Mouse (Mus musculus) limb, embryonic 14.5 days (tissue): Measurements from ENCODE around the gene Snrnp48. TPM values are rescaled to one million over a fixed set of nuclear protein-coding genes. Genes with fewer than 3 reads are reported as not detected.

Source experiments
- ATAC-seq: fragments of 200-750 bp; cut with Nextera tagmentation; 2 replicates; pipeline ENCODE4 v1.8.0; 2017; ENCODE audit warnings: low read depth, moderate number of reproducible peaks, moderate TSS enrichment; ENCODE audit not compliant: low FRiP score
- DNase-seq: peaks from one replicate; pipeline ENCODE4 v3.0.0-alpha.2; 2015; ENCODE audit warnings: low spot score
- H3K27ac ChIP-seq: fragments of 300-500 bp; sonication (generic); replicated peaks from 2 replicates; pipeline ENCODE4 v1.5.1; 2014; ENCODE audit warnings: low read depth, mild to moderate bottlenecking, low read length, moderate library complexity, mixed read lengths
- H3K27me3 ChIP-seq: fragments of 300-500 bp; sonication (generic); 2 replicates; pipeline ENCODE4 v1.6.1; 2014; ENCODE audit warnings: low read length, mixed read lengths; ENCODE audit not compliant: control insufficient read depth, insufficient read depth
- H3K36me3 ChIP-seq: fragments of 300-500 bp; sonication (generic); 2 replicates; pipeline ENCODE4 v1.6.1; 2014; ENCODE audit warnings: mild to moderate bottlenecking, low read length, moderate library complexity, mixed read lengths; ENCODE audit not compliant: control insufficient read depth, insufficient read depth
- H3K4me1 ChIP-seq: fragments of 300-500 bp; sonication (generic); 2 replicates; pipeline ENCODE4 v1.6.1; 2014; ENCODE audit warnings: antibody characterized with exemption, low read length, mixed read lengths; ENCODE audit not compliant: control insufficient read depth, insufficient read depth
- H3K4me2 ChIP-seq: fragments of 300-500 bp; sonication (generic); replicated peaks from 2 replicates; pipeline ENCODE4 v1.6.1; 2014; ENCODE audit warnings: low read depth, mild to moderate bottlenecking, low read length, moderate library complexity; ENCODE audit not compliant: severe bottlenecking
- H3K4me3 ChIP-seq: fragments of 300-500 bp; sonication (generic); replicated peaks from 2 replicates; pipeline ENCODE4 v1.5.1; 2014; ENCODE audit warnings: low read length
- H3K9ac ChIP-seq: fragments of 300-500 bp; sonication (generic); 2 replicates; pipeline ENCODE4 v1.6.1; 2014; ENCODE audit warnings: mild to moderate bottlenecking, low read depth, low read length, moderate library complexity; ENCODE audit not compliant: severe bottlenecking
- H3K9me3 ChIP-seq: fragments of 300-500 bp; sonication (generic); 2 replicates; pipeline ENCODE4 v1.6.1; 2016; ENCODE audit warnings: low read length; ENCODE audit not compliant: control insufficient read depth
- POLR2A ChIP-seq: fragments of 200-500 bp; IDR thresholded peaks from 2 replicates; pipeline ENCODE4 v1.8.0; 2012; ENCODE audit warnings: inconsistent platforms, mild to moderate bottlenecking, moderate library complexity, borderline replicate concordance; ENCODE audit not compliant: insufficient read depth, insufficient read length; ENCODE audit errors: extremely low read depth
- WGBS: fragments of 180-500 bp; shearing (Covaris S2); extraction: QIAGEN DNeasy Blood & Tissue Kit; methylation state at CpG from one replicate; pipeline ENCODE4 v1.1.7; 2014; 5-methylcytosine and 5-hydroxymethylcytosine counted together
- polyA plus RNA-seq, 2 experiments: library from polyadenylated mRNA; depleted of rRNA in 1 of 2; stranded (reverse) in 1 of 2; unstranded in 1 of 2; fragments of >200 nt; fragmentation: Nextera tagmentation in 1 of 2; extraction: Ambion mirVana in 1 of 2; gene quantifications; 2 replicates each; pipeline versions ENCODE4 v1.2.1 to v1.2.3; 2012 to 2014

Gene Snrnp48
- 41.0 and 54.2 TPM in 2 replicates for polyA plus RNA-seq (2012; rRNA removed)
- polyA plus RNA-seq (2014; fragmentation: Nextera tagmentation; extraction: Ambion mirVana) = 30.1 and 38.9 TPM in 2 replicates

DNA sequence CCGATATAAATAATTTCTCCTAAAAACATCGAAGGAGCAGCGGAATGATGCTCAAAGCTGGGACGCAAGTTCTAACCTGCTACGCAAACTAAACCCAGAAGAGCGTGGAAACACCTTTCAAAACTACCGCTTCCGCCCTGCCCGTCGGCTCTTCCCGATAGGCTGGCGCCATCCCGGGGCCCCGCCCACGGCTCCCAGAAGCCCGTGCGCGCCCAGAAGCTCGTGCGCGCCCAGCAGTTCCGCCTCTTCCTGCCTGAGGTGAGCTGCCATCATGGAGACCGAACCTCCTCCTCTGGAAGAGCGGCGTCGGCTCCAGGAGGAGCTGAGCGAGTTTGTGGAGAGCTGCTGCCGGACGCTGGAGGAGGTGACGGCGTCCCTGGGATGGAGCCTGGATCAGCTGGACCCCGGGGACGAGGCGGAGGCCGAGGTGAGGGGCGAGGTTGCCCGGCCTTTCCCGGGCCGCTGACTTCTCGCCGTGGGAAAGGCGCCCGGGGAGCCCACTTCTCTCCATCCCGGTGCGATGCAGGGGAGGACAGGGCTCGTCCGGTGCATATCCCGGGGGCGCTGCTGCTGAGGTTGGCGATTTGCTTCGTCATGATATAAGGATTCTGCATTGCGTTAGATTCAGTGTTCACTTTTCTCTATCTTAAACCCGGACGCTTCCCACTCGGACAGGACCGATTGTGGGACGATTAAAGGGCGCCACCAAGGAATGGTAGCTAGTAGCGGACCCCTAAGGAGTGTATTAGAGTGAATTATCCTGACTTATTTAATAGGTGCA lies at the start of gene Snrnp48:
TSS of gene Snrnp48 (plus strand) at position 237 of the 781 bp plus-strand sequence.
- ATAC-seq = peak; percentile 95

DNA sequence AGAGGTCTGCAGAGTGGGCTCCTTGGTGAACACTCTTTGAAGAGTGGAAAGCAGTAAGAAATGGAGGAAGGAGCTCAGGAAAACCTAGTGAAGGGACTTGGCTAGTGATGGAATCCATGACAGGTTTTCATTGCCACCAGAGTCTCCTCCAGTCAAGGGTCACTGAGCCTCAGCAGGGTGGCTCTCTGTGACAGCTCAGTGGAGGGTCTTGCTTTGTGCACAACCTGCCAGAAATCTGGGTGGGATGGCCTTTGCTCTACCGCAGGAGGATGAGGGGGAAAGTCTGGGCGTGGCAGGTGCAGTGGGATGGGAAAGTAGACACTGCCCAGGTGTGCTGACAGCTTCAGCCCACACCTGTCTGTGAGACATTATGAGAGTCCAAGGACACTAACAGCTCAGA lies 49.2 kb upstream of the Snrnp48 start:
- H3K9ac ChIP-seq = no peak overlapping the region
- peaks cover 15% of the 10 kb centered on the region for H3K4me1 ChIP-seq
- ATAC-seq (no peak), DNase-seq (no peak)
- H3K27ac ChIP-seq = no peak overlapping the region
- 11% methylated on average over 2 of the region's 2 CpGs for WGBS
- TF ChIP-seq POLR2A = no peak
- peaks cover 21% of the 10 kb centered on the region for H3K27me3 ChIP-seq
- H3K4me3 ChIP-seq = no peak overlapping the region
- no peaks in the 10 kb centered on the region for H3K36me3 ChIP-seq
- H3K9me3 ChIP-seq = no peaks in the 10 kb centered on the region
- H3K4me2 ChIP-seq = no peak overlapping the region

More for the DNA sequence above, at the start of gene Snrnp48:
- WGBS = under 1% methylated on average over 51 of the region's 59 CpGs
- peak within 1 kb of the TSS; percentile 91 for H3K9ac ChIP-seq
- peak within 1 kb of the TSS; percentile 84 for H3K27ac ChIP-seq
- H3K4me3 ChIP-seq = peak within 1 kb of the TSS; percentile 81
- TF ChIP-seq POLR2A = peak; percentile 88; the same call in 1 of the 2 replicates
- peak; percentile 94 for DNase-seq
- H3K36me3 ChIP-seq = peaks cover 5% of the 10 kb centered on the region; the same call in 1 of the 2 replicates
- H3K4me2 ChIP-seq = peak within 1 kb of the TSS; percentile 58
- H3K4me1 ChIP-seq = peaks cover 7% of the 10 kb centered on the region
- no peaks in the 10 kb centered on the region for H3K9me3 ChIP-seq
- H3K27me3 ChIP-seq = no peaks in the 10 kb centered on the region

DNA sequence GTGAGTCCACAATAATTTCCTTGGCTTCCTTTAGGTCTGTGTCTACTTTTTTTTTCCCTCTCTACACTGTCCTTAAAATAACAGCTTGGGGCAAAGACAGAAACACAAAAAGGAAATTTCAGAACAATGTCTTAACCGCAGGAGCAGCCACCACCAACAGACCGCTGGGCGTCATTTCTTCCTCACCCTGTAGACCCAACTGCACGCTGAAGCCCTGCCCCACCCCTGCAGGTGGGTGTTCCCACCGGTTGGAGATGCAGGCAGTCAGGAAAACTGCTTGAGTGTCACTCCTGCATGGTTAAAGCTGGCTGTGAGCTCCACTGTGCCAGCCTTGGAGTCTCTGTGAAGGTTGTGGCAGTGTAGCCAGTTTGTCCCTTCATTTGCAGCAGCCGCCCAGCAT lies 47.1 kb upstream of the Snrnp48 start:
- ATAC-seq (no peak), DNase-seq (no peak)
- Histone ChIP-seq H3K9ac (no peak overlapping the region), H3K9me3 (no peaks in the 10 kb centered on the region), H3K4me2 (no peak overlapping the region), H3K4me3 (no peak overlapping the region), H3K27me3 (0 out of 2 replicates have a peak, but pooled peaks cover under 1% of the 10 kb centered on the region), H3K4me1 (no peaks in the 10 kb centered on the region), H3K27ac (no peak overlapping the region), H3K36me3 (no peaks in the 10 kb centered on the region)
- no peak for TF ChIP-seq POLR2A
- WGBS = 36% methylated on average over 6 of the region's 6 CpGs

- H3K27ac ChIP-seq = no peak overlapping the region
- no peaks in the 10 kb centered on the region for H3K9me3 ChIP-seq
- H3K36me3 ChIP-seq = no peaks in the 10 kb centered on the region
- H3K27me3 ChIP-seq = no peaks in the 10 kb centered on the region
- TF ChIP-seq POLR2A = no peak
- no peak overlapping the region for H3K4me3 ChIP-seq
- DNase-seq (no peak), ATAC-seq (no peak)
- no peaks in the 10 kb centered on the region for H3K4me1 ChIP-seq
- H3K9ac ChIP-seq = no peak overlapping the region
- H3K4me2 ChIP-seq = no peak overlapping the region
- 79% methylated on average over 2 of the region's 2 CpGs for WGBS
Measured at GRCm38 (mm10) chr13:38162002-38162401, 42.7 kb upstream of the Snrnp48 start.

GRCm38 (mm10) chr13:38162668-38163067 lies 42.1 kb upstream of the Snrnp48 start:
- Histone ChIP-seq H3K9ac (no peak overlapping the region; the same call in 1 of the 2 replicates), H3K27ac (0 out of 2 replicates have a peak overlapping the region, but pooled peaks have one; percentile 8), H3K27me3 (no peaks in the 10 kb centered on the region), H3K9me3 (no peaks in the 10 kb centered on the region), H3K4me1 (no peaks in the 10 kb centered on the region), H3K36me3 (no peaks in the 10 kb centered on the region), H3K4me3 (no peak overlapping the region), H3K4me2 (no peak overlapping the region)
- WGBS = 34% methylated on average over 11 of the region's 11 CpGs
- no peak for TF ChIP-seq POLR2A
- peak; percentile 75 for ATAC-seq
- DNase-seq = peak; percentile 78
